Mouse (Mus musculus) urinary bladder, postnatal 4 days (tissue): Measurements from ENCODE around the gene Dgcr8.

Experiments
- DNase-seq, 2 experiments: peaks; one replicate each; pipeline ENCODE4 v3.0.0; 2021 to 2022; ENCODE audit warnings: low spot score in 2 of 2

Dgcr8 gene

DNA sequence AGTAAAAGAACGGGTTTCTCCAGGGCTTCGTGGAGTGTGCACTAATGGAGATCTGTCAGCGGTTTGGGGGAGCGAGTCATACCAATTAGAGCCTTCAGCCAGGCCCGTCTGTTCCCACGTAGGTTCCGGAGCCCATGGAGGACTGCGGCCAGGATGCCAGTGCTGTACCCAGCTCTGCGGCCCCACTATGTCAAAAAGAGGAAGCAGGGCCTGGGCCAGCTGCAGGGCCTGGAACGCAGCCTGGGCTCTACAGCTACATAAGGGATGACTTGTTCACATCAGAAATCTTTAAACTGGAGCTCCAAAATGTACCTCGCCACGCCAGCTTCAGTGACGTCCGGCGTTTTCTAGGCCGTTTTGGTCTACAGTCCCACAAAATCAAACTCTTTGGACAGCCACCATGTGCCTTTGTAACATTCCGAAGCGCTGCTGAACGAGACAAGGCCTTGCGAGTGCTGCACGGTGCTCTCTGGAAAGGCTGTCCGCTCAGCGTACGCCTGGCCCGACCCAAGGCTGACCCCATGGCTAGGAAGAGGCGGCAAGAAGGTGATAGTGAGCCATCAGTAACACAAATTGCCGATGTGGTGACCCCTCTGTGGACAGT is 39.6 kb downstream of the Dgcr8 start:
- DNase-seq: peak in 1 of 2 experiments; percentile 45

DNA sequence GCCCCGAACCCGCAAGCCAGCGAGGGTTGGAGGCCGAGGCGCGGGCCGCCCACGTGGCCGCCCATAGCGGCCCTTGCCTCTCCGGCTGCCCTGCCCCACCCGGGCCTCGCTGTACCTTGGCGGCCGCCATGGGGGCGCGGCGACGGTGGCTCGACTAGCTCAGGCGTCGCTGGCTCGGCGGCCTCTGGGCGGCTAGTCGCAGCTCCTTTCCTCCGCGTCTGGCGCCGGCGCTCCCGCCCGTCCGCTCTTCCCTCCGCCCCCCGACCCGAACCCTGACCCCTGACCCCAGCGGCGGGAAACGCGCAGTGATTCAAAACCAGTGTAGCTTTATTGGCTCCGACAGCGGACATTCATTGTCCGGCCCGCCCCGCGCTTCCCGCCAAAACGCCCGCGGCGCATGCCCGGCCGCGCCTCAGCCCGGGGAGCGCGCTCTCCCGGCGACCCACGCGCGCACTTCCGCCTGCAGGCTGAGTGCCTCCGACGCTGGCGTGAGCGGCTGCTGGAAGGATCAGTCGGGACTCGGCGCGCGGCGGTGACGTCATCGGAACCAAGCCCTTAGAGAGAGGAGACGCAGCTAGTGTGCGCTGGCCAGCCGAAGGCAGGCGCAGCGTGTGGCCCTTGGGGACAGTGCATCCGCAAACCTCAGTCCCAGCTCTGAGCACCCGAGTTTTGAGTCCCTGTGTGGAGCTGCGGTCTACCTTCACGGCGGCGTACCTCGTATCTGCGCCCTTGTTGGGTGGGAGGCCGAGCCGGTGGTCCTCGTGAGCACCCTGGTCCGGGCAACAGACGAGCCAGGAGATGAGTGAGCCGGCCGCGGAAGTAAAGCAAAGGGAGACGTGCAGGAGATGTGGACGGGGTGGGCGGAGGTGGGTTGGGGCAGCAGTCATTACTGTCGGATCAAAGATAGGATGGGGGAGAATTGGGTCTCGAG is 40.3 kb downstream of the Dgcr8 start, which contains the start of the genes Trmt2a and Ranbp1:
Gene Trmt2a, plus strand, starts transcription at position 247 of the 931 bp plus-strand sequence.
Gene Ranbp1, minus strand, starts transcription at position 300 of the 931 bp plus-strand sequence.
- peak; percentile 98 to 99 for DNase-seq

DNA sequence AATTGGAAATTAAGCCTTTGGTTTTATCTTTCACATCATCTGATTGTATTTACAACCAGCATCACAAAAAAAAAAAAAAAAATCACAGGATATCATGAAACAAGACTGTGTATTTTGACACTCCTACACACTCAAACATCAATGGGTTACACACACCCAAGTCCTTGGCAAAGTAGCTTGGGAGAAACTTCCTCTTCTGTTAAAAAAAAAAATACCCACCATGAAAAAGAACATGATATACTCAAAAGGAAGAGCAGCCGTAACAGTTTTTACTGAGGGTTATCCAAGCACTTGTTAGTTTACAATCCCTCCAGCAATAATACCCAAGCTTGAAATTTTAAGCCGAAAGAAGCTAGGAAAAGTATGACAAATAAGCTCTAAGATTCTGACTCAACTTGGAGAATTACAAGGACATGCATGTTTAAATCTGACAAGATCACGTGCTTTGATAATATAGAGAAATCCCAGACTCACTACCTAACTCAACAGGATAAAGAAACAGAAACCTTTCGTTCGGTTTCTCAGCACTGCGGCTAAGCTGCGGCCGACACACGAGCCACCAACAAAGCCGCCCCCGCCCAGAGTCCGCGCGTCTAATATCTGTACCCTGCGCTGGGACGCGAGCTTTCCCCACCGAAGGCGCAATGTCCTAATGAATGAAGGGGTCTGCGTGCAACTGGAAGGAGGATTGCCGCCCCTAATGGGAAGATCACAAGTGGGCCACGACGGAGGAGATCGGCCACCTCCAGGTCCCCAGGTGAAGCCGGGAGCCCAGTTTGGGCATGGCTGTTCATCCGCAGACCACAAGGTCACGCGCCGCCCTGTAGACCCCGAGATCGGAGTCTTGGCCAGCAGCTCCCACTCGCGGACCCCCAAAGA is 41.3 kb downstream of the Dgcr8 start:
- no peak for DNase-seq

- DNase-seq: no peak
Measured at GRCm38 (mm10) chr16:18241581-18241980, 47.5 kb downstream of the Dgcr8 start.

DNA sequence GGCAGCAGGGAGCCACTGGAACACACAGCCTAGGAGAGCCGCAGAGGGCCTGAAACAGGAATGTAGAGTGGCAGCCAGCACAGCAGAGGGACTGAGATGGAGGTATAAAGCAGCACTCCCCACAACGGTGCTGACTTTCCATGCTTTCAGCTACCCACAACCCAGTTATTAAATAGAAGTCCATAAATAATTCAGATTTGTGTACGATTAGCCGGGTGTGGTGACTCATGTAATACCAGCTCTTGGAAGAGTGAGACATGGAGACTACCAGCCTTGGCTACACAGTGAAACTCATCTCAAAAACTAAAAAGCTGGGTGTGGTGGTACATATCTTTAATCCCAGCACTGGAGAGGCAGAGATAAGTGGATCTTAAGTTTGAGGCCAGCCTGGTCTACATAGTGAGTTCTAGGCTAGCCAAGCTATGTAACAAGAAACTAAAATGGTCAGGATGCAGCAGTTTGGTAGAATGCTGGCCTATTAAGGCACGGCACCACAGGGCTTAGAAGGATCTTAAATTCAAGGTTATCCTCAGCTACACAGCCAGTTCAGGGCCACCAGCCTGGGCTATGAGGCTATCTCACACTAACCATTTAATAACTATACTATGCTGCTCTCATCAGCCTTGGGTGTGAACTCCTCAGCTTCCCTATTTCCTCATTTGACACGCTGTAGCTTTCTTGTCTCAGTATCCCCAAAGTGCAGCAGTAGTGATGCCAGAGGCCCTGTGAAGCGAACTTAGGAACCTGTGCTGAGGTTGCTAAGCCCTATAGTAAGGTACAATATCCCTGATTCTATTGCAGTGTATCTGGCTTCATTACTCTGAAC is 52.2 kb downstream of the Dgcr8 start:
- no peak for DNase-seq

DNA sequence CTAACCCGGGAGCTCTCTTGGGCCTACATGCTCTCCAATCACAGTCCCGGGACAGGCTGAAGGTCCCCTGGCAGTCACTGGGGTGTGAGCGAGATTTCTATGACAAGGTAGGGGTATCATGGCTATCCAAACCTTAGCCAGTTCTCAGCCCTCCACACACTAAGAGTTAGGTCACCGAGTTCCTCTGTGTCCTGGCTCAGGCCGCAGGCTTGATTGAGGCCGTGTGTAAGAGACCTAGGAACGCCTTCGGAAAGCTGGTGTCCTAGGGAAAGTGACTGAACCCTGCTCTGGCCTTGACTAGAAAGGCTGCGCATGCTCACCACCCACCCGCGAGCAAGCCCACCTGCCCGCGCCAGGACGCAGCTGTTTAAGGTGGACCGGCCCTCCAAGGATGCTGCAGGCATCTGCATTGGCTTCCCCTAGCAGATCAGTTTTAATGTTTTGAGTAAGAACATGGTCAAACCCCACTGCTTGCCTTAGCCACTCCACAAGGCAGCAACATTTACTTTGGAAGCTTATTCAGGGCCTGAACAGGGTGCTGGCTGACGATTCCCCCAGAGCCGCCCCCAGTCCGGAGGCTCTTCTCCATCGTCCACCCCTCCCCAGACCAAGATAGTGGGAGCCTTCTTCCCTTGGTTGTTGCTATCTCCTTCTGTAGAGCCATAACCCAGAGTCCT is 53.5 kb downstream of the Dgcr8 start:
- peak in 1 of 2 experiments; percentile 65 for DNase-seq

DNA sequence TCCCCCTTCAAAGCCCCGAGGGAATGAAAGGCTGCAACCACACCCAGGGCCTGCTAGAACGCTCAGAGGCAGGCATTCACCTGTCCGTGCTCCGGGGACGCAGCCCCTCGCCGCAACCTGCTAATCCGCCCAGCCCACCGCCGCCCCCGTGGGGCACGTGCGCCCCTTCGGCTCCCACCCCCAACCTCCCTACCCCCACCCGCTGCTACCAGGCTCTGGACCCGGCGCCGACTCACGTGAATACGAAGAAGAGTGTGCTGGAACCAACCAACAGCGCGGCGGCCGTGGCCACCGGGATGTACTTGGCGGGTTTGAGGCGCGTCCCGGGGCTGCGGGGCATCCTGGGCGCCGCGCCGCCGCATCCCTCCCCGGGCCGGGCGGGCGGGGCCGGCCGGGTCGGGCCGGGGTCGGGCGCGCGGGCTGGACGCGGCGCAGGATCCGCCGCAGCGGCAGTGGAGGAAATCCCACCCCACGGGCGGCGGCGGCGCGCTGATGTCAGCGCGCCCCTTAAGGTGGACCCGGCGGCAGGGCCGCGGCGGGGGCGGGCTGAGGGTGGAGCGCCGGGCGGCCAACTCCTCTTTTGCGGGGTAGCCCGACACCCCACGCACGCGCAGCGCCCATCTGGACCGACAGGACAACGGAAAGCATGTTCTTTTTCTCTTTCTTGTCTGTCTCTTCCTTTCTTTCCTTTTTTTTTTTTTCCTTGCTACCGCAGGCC is 54.2 kb downstream of the Dgcr8 start, which contains the start of gene Zdhhc8:
Gene Zdhhc8, minus strand, starts transcription at position 466 of the 718 bp plus-strand sequence.
- peak; percentile 76 to 78 for DNase-seq

- DNase-seq: no peak
Measured at GRCm38 (mm10) chr16:18233919-18234670, 55.0 kb downstream of the Dgcr8 start.

GRCm38 (mm10) chr16:18233451-18233850 is 55.6 kb downstream of the Dgcr8 start:
- DNase-seq: no peak

- no peak for DNase-seq
Measured at GRCm38 (mm10) chr16:18231451-18231850, 57.6 kb downstream of the Dgcr8 start.

DNA sequence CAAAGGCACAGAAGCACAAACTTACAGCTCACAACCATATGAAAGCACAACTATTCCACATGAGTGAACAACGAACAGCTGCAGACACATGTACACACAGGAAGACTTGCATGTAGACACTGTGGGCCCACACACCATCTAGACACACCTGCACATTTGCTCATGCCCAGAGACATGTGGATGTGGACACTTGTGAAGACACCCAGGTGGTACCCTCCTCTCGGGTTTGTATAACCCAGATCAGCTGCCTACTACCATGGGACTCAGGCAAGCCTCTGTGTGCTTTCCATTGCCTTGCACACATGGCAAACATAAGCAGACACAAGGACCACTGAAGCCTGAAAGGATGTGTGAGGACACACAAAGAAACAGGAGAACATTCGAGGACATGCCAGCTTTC is 58.0 kb downstream of the Dgcr8 start:
- DNase-seq: no peak

DNA sequence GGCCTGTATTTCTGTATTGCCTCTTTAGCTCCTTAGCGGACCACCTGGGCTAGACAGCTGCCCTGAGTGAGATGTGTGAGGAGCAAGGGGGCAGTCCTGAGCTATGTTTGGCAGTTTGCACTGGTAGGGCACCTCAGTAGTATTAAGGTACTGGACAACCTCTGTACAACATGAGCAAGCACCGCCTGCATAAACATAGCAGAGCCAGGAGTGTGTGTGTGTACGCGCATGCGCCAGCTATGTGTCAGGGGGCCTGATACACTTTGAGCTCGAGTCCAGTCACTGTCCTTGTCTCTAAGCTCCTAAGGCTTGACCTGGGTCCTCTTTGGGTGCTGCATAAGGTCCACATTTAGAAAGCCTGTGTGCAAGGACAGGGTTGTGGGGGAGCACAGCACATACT is 58.4 kb downstream of the Dgcr8 start:
- no peak for DNase-seq

- no peak for DNase-seq
Measured at GRCm38 (mm10) chr16:18229622-18230021, 59.4 kb downstream of the Dgcr8 start.

DNA sequence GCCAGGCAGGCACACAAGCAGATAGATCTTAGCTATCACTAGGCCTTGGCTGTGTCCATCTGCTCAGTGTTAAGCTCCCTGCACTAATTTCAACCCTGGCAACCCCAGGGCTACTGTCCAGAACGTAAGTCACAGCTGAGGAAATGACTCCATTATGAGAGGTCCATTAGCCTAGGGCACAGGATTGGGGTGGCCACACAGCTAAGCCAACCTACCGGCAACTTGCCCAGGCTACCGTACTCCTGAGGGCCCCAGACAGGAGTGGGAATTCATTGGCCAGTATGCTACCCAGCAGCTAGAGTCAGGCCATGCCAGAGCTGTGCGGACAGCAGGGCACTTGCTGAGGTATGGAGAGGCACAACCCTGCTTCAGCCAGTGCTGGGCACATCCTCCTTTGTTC is 60.2 kb downstream of the Dgcr8 start:
- no peak for DNase-seq

DNA sequence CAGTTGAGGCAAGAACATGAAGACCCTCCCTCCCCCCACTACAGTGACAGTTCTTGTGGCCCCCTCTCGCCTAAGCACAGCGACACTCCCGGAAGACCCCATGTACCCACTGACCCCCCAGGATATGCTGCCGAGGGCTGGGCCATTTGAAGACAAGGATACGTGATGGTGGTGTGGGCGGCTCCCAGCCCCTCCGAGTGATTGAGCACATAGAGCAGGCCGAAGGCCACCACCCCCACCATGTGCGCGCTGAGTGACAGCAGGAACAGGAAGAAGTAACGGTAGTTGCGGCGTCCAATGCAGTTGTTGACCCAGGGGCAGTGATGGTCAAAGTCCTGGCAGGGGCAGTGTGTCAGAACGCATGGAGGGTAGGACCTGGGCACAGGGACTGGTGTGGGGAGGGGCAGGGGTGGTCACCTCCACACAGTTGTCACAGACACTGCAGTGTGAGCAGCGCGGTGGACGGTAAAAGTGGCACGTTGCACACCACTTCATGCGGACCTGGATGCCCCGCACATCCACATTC is 61.1 kb downstream of the Dgcr8 start:
- DNase-seq: no peak

GRCm38 (mm10) chr16:18227187-18227586 is 61.9 kb downstream of the Dgcr8 start:
- no peak for DNase-seq

GRCm38 (mm10) chr16:18222188-18222587 is 66.9 kb downstream of the Dgcr8 start:
- no peak for DNase-seq

DNA sequence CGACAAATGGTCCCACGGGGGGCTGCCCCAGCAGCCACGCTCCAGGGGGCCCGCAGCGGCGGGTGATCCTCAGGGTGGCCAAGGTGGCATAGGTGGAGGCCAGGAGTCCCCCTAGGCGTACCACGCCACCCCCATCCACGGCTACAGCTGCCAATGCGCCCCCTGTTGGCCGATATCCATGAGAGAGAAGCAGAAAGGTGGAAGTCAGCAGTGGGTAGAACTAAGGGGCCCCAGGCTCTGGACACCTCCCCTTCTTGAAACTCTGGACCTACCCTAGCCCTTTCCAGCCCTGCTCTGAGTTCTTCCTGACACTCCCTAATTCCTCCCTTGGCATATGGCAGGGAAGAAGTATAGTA is 67.5 kb downstream of the Dgcr8 start:
- DNase-seq: no peak
